ENCODE assay signal across 14 mouse cellular contexts in genomic region chr2:158917398-158917797, GRCm38 (mm10).
DNase-seq lines count a peak whose midpoint lies in the region; ATAC-seq lines count a peak whose summit lies in the region.
"Had no signal": no experiment of that assay in that cellular context is flagged by ENCODE, and none has a peak within 500 bp of the region (broad histone marks: within the 10 kb centered on the region; RNA-seq: fewer than 3 reads in every experiment).

No protein-coding gene starts in this region.

- no peak overlapping the region for H3K4me2 ChIP-seq in heart, embryonic 12.5 days
- H3K4me2 ChIP-seq: liver, embryonic 15.5 days; neural tube, embryonic 15.5 days had no signal

- H3K27ac ChIP-seq in heart, embryonic 12.5 days (ENCODE audit: poor library complexity, severe bottlenecking), result no peak overlapping the region
- H3K27ac ChIP-seq: liver, embryonic 15.5 days; neural tube, embryonic 15.5 days had no signal

- no peak overlapping the region for H3K9ac ChIP-seq in heart, embryonic 12.5 days
- H3K9ac ChIP-seq: liver, embryonic 15.5 days; neural tube, embryonic 15.5 days had no signal

- ATAC-seq in heart, embryonic 12.5 days (ENCODE audit: insufficient number of reproducible peaks, low FRiP score), result no peak
- ATAC-seq: Patski had no signal

- H3K27me3 ChIP-seq in heart, embryonic 12.5 days (replicated peaks), result no peaks in the 10 kb centered on the region
- H3K27me3 ChIP-seq: liver, embryonic 15.5 days; megakaryocyte, embryonic 14.5 days had no signal

- no peaks in the 10 kb centered on the region for H3K36me3 ChIP-seq in heart, embryonic 12.5 days
- H3K36me3 ChIP-seq: liver, embryonic 15.5 days; neural tube, embryonic 15.5 days had no signal

- 35% methylated on average over 6 of the region's 6 CpGs for WGBS in heart, embryonic 12.5 days

- peak; percentile 67 to 76 for DNase-seq in heart, adult 18-20 months
- peak; percentile 17 for DNase-seq in right cerebral cortex, adult 18-20 months
- DNase-seq in right cerebral cortex, postnatal 36 days (ENCODE audit: low spot score in 2 of 2), result no peak
- DNase-seq in heart, postnatal 4 days, result peak; percentile 38
- DNase-seq in embryo, embryonic 9.5 days (ENCODE audit: extremely low spot score), result no peak
- no peak for DNase-seq in gastrocnemius, postnatal 25 days
- DNase-seq: adrenal gland, postnatal 10 days; embryo, embryonic 11 days; kidney, adult 18-20 months had no signal

- H3K4me3 ChIP-seq in heart, embryonic 12.5 days, result no peak overlapping the region
- H3K4me3 ChIP-seq: liver, embryonic 15.5 days; megakaryocyte, embryonic 14.5 days; neural tube, embryonic 15.5 days had no signal

- H3K4me1 ChIP-seq in heart, embryonic 12.5 days (replicated peaks), result 0 out of 2 replicates have a peak, but pooled peaks cover 5% of the 10 kb centered on the region
- H3K4me1 ChIP-seq: liver, embryonic 15.5 days; megakaryocyte, embryonic 14.5 days had no signal

- H3K9me3 ChIP-seq in heart, embryonic 12.5 days (replicated peaks), result 0 out of 2 replicates have a peak, but pooled peaks cover 3% of the 10 kb centered on the region
- H3K9me3 ChIP-seq: liver, embryonic 15.5 days; neural tube, embryonic 15.5 days had no signal

Comparison
In these comparisons a context has a peak if more than half of its experiments do, and no peak if none do; other contexts are left out.
1. DNase-seq: peak in heart, adult 18-20 months (2 of 2), right cerebral cortex, adult 18-20 months (single experiment) and heart, postnatal 4 days (single experiment); none in right cerebral cortex, postnatal 36 days (0 of 2), embryo, embryonic 9.5 days (single experiment) and gastrocnemius, postnatal 25 days (single experiment).